Mouse (Mus musculus): ENCODE data around the gene Nr2c2ap.

DNA sequence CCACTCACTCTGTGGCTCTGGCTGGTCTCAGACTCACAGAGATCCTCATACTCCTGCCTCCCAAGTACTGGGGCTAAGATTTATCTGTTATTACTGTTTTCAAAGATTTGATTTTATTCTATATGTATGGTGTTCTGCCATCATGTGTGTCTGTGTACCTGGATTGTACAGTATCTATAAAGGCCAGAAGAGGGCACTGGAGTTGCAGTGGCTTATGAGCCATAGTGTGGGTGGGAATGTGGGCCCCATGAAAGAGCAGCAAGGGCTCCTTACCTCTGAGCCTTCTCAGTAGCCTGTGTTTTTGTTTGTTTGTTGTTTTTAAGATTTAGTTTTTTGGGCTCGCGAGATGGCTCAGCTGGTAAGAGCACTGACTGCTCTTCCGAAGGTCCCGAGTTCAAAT, 47.9 kb downstream of the Nr2c2ap start:
- TF ChIP-seq CTCF (conservative IDR thresholded peaks at IDR 0.05; ENCODE audit: insufficient read depth, insufficient read length, low read depth, low read length) (peak; percentile 51), POLR2A (IDR thresholded peaks at IDR 0.05; ENCODE audit: low read depth, low read length) (no peak)

Data from kidney, adult 2 months (tissue).